Mouse (Mus musculus) left cerebral cortex, postnatal 4 days (tissue): ENCODE results near the gene Itpr1. TPM values are rescaled to one million over a fixed set of nuclear protein-coding genes. Genes with fewer than 3 reads are reported as not detected.

ENCODE experiments used
- DNase-seq: peaks from one replicate; pipeline ENCODE4 v3.0.0-alpha.2; 2022
- intact Hi-C: fragments of 180-260 bp; cut with DNase I; formaldehyde crosslinking; loops from one replicate; pipeline ENCODE4 v1.15.1; 2025
- total RNA-seq, 2 experiments: library from RNA; stranded (reverse); gene quantifications; 2 replicates each; pipeline ENCODE4 v1.2.3; 2021

Itpr1 gene
- total RNA-seq, 2 experiments from 2014 or later = 66.3 to 72.4 TPM

DNA sequence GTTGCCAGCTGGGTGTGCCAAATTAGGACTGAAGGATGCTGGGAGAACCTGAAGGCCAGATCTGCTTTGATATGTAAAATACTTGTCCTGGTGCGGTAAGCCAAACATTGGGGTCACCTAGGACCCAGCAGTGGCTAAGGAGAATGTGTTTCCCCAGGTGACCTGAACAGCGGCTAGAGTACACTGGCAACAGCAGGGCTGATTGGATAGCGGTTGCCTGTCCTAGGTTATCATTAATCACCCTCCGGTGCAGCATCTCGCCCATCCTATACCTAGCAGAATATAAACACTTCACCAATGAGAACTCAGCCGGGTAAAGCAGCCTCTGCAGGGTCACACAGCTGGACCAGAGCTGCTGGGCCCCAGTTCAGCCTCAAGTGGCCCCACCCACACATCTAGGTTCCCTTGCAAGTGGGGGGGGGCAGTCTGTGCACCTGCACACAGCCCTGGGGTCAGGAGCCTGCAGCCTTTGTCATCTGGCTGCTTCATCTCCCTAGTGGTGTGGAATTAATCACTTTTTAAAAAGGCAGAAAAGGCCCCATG lies 318.0 kb downstream of the Itpr1 start:
- intact Hi-C loops = no loop called here
- no peak for DNase-seq

DNA sequence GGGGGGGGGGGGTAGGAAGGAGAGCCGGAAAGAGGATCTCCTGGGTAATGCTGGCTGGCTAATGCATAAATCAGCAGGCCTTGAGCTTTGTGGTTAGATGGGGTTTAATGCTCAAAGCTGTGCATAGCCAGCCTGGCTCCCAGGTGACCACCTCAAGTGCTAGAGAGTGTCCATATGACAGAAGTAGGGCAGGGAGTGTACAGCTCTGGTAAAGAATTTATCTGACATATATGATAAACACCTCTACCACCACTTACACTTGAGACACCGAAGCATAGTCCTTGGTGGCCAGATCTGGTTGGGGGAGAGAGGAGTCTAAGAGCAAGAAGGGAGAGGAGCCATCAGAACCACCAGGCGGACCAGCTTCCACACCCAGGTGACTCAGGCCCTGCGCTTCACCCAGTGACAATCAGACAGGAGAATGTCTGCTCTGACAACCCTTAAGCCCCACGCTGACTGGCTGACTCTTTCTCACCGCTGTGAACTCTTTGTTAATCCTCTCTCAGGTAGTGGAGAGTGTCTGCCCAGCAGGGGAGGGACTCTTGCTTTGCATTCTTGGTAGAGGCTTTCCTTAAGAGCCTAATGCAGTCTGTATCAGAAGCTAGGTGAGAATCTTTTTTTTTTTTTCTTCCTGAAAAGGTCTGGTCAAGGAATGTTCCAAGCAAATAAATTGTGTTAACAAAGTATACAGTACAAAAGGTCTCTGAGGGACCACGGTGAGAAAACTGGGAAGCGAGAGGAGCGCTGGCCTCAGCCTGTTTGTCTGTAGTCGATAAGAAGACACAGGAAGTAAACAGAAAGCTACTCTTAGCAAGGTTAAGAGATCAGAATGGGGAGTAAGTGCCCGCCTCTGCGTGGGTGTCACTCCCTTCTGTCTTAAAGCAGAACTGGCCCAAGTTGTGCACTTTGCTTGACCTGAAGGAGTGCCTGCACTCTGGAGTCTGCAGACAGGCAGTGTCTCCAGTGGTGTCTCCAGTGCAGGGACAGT lies 318.7 kb downstream of the Itpr1 start:
- intact Hi-C loops = no loop called here
- DNase-seq = no peak

- no peak for DNase-seq
- intact Hi-C loops = no loop called here
Observed at GRCm38 (mm10) chr6:108532486-108533179, 319.7 kb downstream of the Itpr1 start.

- DNase-seq = no peak
- intact Hi-C loops = no loop called here
Observed at GRCm38 (mm10) chr6:108534139-108534538, 321.2 kb downstream of the Itpr1 start.

DNA sequence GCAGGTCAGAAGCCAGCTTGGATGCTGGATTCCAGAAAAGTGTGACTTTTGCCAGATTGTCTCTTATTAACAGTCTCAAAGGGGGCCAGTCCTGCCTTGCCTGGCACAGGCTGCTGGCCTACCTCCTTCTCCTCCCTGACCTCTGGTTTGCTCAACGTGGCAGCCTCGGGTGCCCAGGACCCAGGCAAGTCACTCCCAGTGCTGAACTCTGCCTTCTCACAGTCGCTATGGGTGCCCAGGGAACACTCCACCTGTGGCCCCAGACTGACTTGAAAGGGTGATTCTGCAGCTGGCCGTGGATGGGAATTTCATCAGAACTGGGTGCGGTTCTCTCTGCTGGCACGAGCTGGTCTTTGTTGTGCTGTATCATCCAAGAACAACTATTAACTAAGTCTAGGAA lies 321.7 kb downstream of the Itpr1 start:
- intact Hi-C loops = no loop called here
- DNase-seq = no peak

- intact Hi-C loops = no loop called here
Observed at GRCm38 (mm10) chr6:108535309-108535708, 322.4 kb downstream of the Itpr1 start.

DNA sequence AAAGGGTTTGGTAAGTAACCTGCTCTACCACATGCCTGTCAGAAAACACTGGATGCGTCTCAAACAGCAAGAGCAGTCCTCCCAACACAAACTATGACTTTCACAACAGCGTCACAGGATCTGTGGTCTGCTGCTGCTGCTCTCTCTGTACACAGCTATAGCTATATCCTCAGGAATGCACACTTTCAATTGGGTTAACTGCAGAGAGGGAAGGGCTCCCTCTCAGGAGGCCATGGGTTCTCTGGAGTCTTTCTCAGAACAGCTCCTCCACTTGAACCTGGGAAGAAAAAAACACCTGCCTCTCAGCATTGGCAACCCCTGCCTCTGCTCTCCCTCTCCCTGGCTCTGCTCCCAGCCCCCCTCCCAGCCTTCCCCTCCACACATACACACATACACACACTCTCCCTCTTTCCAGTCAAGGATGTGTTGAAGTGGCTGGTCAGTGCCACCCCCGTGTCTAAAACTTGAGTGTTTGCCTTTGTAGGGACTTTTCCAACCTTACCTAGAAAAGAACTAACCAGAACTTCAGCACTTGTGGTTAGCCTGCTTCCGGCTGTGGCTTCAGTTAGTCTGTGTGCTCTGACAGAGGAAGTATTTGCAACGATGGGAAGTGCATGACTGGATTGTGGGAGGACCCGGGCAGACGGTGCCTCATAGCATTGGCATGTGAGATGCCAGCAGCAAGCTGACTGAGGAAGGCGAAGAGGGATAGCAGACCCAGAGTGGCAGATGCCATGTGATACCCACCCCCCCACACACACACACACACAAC lies 323.8 kb downstream of the Itpr1 start:
- intact Hi-C loops = no loop called here
- no peak for DNase-seq

More at GRCm38 (mm10) chr6:108535309-108535708, 322.4 kb downstream of the Itpr1 start:
- no peak for DNase-seq

- intact Hi-C loops = no loop called here
- DNase-seq = no peak
Observed at GRCm38 (mm10) chr6:108538406-108538805, 325.5 kb downstream of the Itpr1 start.

- DNase-seq = no peak
- intact Hi-C loops = no loop called here
Observed at GRCm38 (mm10) chr6:108540441-108540840, 327.5 kb downstream of the Itpr1 start.

- intact Hi-C loops = no loop called here
Observed at GRCm38 (mm10) chr6:108544917-108545316, 332.0 kb downstream of the Itpr1 start.

DNA sequence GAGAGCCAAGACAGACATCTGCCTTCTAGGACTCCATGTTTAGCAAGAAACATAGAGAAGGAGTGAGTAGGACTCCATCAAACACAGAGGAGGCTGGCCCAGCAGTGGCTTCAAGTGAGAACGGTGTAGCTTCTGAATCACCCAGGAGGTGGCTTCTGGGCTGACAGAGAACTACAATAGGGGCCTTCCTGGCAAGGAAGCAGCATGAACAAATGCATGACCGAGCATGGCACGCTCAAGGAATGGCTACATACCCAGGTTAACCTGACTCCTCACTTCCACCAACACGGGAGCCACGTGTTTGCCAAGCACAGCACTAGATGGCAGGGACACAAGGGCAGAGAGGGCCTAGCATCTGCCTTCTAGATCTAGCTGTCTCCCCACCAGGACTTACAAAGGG lies 332.6 kb downstream of the Itpr1 start:
- no peak for DNase-seq
- intact Hi-C loops = no loop called here

More at GRCm38 (mm10) chr6:108544917-108545316, 332.0 kb downstream of the Itpr1 start:
- DNase-seq = no peak

GRCm38 (mm10) chr6:108548413-108548812 lies 335.5 kb downstream of the Itpr1 start:
- DNase-seq = no peak
- intact Hi-C loops = no loop called here

DNA sequence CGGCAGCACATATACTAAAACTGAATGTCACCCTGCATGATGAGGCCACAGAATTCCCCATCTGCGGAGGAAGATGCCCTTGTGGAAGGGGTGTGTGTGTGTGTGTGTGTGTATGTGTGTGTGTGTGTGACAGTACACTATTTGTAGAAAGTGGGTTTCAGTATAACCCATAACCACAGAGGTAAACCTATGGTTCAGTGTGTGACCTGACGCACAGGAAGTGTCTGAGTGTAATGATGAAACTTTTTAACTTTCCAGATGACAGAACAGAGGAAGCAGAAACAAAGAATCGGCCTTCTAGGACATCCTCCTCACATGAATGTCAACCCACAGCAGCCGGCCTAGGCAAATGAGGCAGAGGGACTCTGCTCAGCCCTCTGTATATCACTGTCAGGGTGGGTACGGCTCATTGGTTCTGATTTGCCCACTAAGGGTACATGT lies 336.6 kb downstream of the Itpr1 start:
- DNase-seq = no peak
- intact Hi-C loops = no loop called here

DNA sequence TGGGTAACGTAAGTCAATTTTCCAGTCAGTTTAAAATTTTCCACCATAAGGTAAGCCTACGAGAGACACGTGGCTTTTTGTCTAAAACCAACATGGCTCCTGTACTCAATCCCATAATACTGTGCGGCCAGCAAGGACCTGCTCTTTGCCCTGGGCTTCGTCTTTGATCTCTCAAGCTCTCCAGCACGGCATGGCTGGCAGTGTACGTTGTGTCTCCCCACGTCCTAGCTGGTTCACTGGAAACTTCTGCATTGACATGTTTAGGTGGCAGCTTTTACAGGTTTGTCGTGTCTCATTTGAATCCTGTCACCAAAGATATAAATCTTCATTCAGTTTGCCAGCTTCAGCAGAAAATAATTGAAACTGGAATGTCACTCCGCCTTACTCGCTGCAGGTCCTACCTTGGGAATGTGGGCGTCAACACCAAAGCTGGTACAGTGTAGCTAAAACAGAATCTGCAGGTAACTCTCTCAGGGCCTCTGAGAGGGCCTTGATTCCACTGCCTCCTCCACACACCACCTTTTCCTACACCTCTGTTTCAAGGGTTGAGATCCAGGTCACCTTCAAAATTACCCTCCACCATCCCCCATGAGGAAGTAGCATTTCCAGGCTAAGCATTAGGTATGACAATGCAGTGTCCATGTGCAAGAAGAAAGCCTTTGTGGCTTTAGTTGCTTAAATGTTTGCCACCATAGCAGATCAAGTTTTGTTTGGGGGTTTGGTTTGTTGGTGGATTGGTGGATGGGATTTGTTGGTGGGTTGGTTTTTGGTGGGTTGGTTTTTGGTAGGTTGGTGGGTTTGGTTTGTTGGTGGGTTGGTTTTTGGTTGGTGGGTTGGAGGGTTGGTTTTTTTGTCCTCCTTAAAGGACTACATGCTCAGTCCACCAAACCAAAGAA lies 339.1 kb downstream of the Itpr1 start:
- intact Hi-C loops = no loop called here
- DNase-seq = no peak

DNA sequence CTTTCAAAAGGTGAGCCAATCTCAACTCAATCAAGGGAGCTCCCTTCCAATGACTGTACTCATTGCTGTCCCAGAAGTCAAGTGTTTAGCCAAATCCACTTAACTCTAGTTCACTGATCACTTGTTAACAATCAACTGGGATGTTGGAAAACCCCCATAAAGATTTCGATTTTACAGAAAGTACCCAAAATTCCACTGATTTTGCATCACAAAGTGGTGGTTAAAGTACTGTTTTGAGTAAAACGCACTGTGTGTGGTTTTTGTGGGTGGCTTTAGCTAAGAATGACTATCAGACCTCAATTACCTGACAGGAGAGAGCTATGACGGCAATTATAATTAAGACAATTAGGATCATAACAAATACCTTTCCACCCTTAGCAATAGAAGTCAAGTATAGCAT lies 340.1 kb downstream of the Itpr1 start:
- intact Hi-C loops = no loop called here
- no peak for DNase-seq

DNA sequence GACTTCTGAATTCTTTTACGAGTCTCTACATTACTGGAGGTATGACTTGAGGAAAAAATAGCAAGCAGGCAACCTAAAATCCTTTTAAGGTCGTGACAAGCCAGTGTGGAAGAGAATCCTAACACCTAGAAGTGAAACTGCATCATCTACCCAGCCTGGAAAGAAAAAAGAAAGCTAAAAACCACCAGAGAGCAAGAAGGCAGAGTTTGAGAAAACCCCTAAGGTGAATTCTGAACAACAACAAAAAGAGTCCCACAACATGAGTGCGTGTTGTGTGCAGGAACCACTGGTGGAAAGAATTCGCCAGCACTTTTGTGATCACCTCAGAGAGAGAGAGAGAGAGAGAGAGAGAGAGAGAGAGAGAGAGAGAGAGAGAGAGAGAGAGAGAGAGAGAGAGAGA lies 340.6 kb downstream of the Itpr1 start:
- no peak for DNase-seq
- intact Hi-C loops = no loop called here

DNA sequence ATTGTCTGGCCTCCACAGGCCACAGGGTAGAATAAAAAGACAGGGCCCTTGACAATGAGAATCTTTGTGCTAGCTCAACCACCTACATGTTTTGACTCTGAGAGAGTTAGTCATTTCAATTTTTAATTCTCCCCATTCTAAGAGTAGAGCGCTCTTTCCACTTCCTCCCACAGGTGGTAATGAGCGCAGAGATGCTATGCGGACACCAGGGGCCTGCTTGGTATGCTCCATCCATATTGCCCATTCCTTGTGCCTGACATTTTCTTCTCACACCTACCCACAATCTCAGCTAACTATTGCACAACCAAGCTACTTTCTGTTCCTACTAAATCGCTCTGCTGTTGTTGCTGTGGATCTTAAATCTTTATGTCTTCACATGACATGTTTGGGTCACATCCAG lies 341.5 kb downstream of the Itpr1 start:
- intact Hi-C loops = no loop called here
- no peak for DNase-seq

- intact Hi-C loops = no loop called here
- no peak for DNase-seq
Observed at GRCm38 (mm10) chr6:108554878-108555277, 342.0 kb downstream of the Itpr1 start.

- intact Hi-C loops = no loop called here
- no peak for DNase-seq
Observed at GRCm38 (mm10) chr6:108557576-108558322, 344.9 kb downstream of the Itpr1 start.
